Mouse (Mus musculus) embryonic facial prominence, embryonic 11.5 days (tissue): ENCODE data around the gene Cacng1. TPM values are rescaled to one million over a fixed set of nuclear protein-coding genes. Genes with fewer than 3 reads are reported as not detected.

Experiments used
- ATAC-seq: fragments of 200-750 bp; cut with Nextera tagmentation; replicated peaks from 2 replicates; pipeline ENCODE4 v1.8.0; 2017; ENCODE audit warnings: low read depth; ENCODE audit not compliant: insufficient number of reproducible peaks, low FRiP score, low TSS enrichment
- DNase-seq: peaks from one replicate; pipeline ENCODE4 v3.0.0-alpha.2; 2015; ENCODE audit warnings: low spot score
- H3K27ac ChIP-seq: fragments of 300-500 bp; sonication (generic); replicated peaks from 2 replicates; pipeline ENCODE4 v1.5.1; 2014; ENCODE audit warnings: mild to moderate bottlenecking, low read depth, low read length, control low read depth
- H3K27me3 ChIP-seq: fragments of 300-500 bp; sonication (generic); 2 replicates; pipeline ENCODE4 v1.6.1; 2014; ENCODE audit warnings: mild to moderate bottlenecking, low read length, moderate library complexity, mixed read lengths; ENCODE audit not compliant: control insufficient read depth, insufficient read depth
- H3K36me3 ChIP-seq: fragments of 300-500 bp; sonication (generic); replicated peaks from 2 replicates; pipeline ENCODE4 v1.6.1; 2014; ENCODE audit warnings: low read depth, mild to moderate bottlenecking, low read length, moderate library complexity, mixed read lengths; ENCODE audit not compliant: control insufficient read depth, insufficient read depth
- H3K4me1 ChIP-seq: fragments of 300-500 bp; sonication (generic); 2 replicates; pipeline ENCODE4 v1.6.1; 2014; ENCODE audit warnings: low read length, mixed read lengths; ENCODE audit not compliant: control insufficient read depth, insufficient read depth
- H3K4me2 ChIP-seq: fragments of 300-500 bp; sonication (generic); 2 replicates; pipeline ENCODE4 v1.6.1; 2014; ENCODE audit warnings: low read depth, mild to moderate bottlenecking, control low read depth, low read length, moderate library complexity
- H3K4me3 ChIP-seq: fragments of 300-500 bp; sonication (generic); 2 replicates; pipeline ENCODE4 v1.5.1; 2014; ENCODE audit warnings: low read depth, low read length, control low read depth
- H3K9ac ChIP-seq: fragments of 300-500 bp; sonication (generic); replicated peaks from 2 replicates; pipeline ENCODE4 v1.6.1; 2014; ENCODE audit warnings: mild to moderate bottlenecking, control low read depth, low read length
- H3K9me3 ChIP-seq: fragments of 300-500 bp; sonication (generic); replicated peaks from 2 replicates; pipeline ENCODE4 v1.6.1; 2016; ENCODE audit warnings: mild to moderate bottlenecking, low read length, inconsistent platforms, mixed read lengths; ENCODE audit not compliant: control insufficient read depth
- WGBS: fragments of 180-500 bp; shearing (Covaris S2); extraction: QIAGEN DNeasy Blood & Tissue Kit; methylation state at CpG from one replicate; pipeline ENCODE4 v1.1.7; 2014; 5-methylcytosine and 5-hydroxymethylcytosine counted together
- polyA plus RNA-seq: library from polyadenylated mRNA; unstranded; fragments of >200 nt; fragmentation: Nextera tagmentation; extraction: Ambion mirVana; gene quantifications from 2 replicates; pipeline ENCODE4 v1.2.1, GENCODE M21; 2014

The Cacng1 gene
- polyA plus RNA-seq, 1 experiment from 2014 or later = not detected

GRCm38 (mm10) chr11:107662666-107663065 lies 53.7 kb downstream of the Cacng1 start:
- no peak overlapping the region for H3K4me3 ChIP-seq
- no peak overlapping the region for H3K9ac ChIP-seq
- no peak for ATAC-seq
- H3K4me1 ChIP-seq = no peaks in the 10 kb centered on the region
- WGBS = 85% methylated on average over 5 of the region's 5 CpGs
- no peak overlapping the region for H3K4me2 ChIP-seq
- H3K27me3 ChIP-seq = no peaks in the 10 kb centered on the region
- H3K36me3 ChIP-seq = peaks cover 4% of the 10 kb centered on the region
- H3K9me3 ChIP-seq = no peaks in the 10 kb centered on the region
- no peak for DNase-seq
- H3K27ac ChIP-seq = no peak overlapping the region

- 93% methylated on average over 4 of the region's 4 CpGs for WGBS
- H3K36me3 ChIP-seq = peaks cover 6% of the 10 kb centered on the region
These were observed 55.9 kb downstream of the Cacng1 start for GRCm38 (mm10) chr11:107660452-107660851.

GRCm38 (mm10) chr11:107657117-107657516 lies 59.2 kb downstream of the Cacng1 start:
- H3K4me1 ChIP-seq = no peaks in the 10 kb centered on the region
- DNase-seq = no peak
- no peaks in the 10 kb centered on the region for H3K27me3 ChIP-seq
- H3K27ac ChIP-seq = no peak overlapping the region
- no peak for ATAC-seq
- H3K9ac ChIP-seq = no peak overlapping the region
- peaks cover 6% of the 10 kb centered on the region for H3K36me3 ChIP-seq
- H3K4me3 ChIP-seq = no peak overlapping the region
- no peaks in the 10 kb centered on the region for H3K9me3 ChIP-seq
- H3K4me2 ChIP-seq = no peak overlapping the region
- 86% methylated on average over 5 of the region's 5 CpGs for WGBS

More at GRCm38 (mm10) chr11:107660452-107660851, 55.9 kb downstream of the Cacng1 start:
- H3K4me1 ChIP-seq = no peaks in the 10 kb centered on the region
- H3K4me2 ChIP-seq = no peak overlapping the region
- DNase-seq (no peak), ATAC-seq (no peak)
- H3K27me3 ChIP-seq = no peaks in the 10 kb centered on the region
- no peak overlapping the region for H3K9ac ChIP-seq
- no peaks in the 10 kb centered on the region for H3K9me3 ChIP-seq
- H3K27ac ChIP-seq = no peak overlapping the region
- H3K4me3 ChIP-seq = no peak overlapping the region

DNA sequence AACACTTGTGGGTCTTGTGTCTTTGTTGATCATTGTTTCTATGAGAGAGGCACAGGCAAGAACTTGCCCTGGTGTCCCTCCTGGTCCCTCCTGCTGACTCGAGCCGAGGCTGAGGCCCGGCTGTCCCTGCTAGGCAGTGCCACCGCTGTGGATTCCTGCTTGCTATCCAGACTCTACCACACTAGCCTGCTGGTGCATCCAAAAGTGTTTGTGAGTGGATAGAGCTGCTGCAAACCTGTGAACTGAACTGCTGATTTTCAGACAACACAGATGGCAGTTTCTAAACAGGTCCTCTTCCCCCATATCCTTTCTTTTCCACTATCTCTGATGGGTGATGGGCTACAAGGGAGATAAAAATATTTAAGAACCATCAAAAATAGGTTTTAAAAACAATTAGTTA lies 60.8 kb downstream of the Cacng1 start:
- no peak overlapping the region for H3K4me2 ChIP-seq
- H3K9ac ChIP-seq = no peak overlapping the region
- H3K4me3 ChIP-seq = no peak overlapping the region
- ATAC-seq (no peak), DNase-seq (no peak)
- H3K4me1 ChIP-seq = no peaks in the 10 kb centered on the region
- no peaks in the 10 kb centered on the region for H3K9me3 ChIP-seq
- H3K27ac ChIP-seq = no peak overlapping the region
- peaks cover 2% of the 10 kb centered on the region; the same call in 1 of the 2 replicates for H3K36me3 ChIP-seq
- H3K27me3 ChIP-seq = no peaks in the 10 kb centered on the region
- WGBS = 88% methylated on average over 4 of the region's 4 CpGs

Other genes starting within 250 kb of the Cacng1 start
- 43.6 and 45.1 TPM in 2 replicates for gene Pitpnc1, start 245.8 kb downstream of the Cacng1 start, polyA plus RNA-seq
- gene Psmd12, start 237.0 kb downstream of the Cacng1 start, polyA plus RNA-seq = 227 and 238 TPM in 2 replicates
- 15.3 and 17.9 TPM in 2 replicates for gene Helz, start 168.6 kb downstream of the Cacng1 start, polyA plus RNA-seq
- 7.9 and 8.3 TPM in 2 replicates for gene Cacng4, start 78.0 kb upstream of the Cacng1 start, polyA plus RNA-seq
- gene Cacng5, start 198.5 kb upstream of the Cacng1 start, polyA plus RNA-seq = 0.52 and 0.55 TPM in 2 replicates